Mouse (Mus musculus) heart, postnatal 0 days (tissue): Measurements from ENCODE around the gene 1810062G17Rik.

Experiments
- CTCF ChIP-seq: IDR thresholded peaks from 2 replicates; pipeline ENCODE4 v1.5.1; 2016; ENCODE audit warnings: antibody characterized with exemption, control low read depth, low read depth
- EP300 ChIP-seq: IDR thresholded peaks from 2 replicates; pipeline ENCODE4 v1.6.1; 2016; ENCODE audit warnings: antibody characterized with exemption, low read depth

DNA sequence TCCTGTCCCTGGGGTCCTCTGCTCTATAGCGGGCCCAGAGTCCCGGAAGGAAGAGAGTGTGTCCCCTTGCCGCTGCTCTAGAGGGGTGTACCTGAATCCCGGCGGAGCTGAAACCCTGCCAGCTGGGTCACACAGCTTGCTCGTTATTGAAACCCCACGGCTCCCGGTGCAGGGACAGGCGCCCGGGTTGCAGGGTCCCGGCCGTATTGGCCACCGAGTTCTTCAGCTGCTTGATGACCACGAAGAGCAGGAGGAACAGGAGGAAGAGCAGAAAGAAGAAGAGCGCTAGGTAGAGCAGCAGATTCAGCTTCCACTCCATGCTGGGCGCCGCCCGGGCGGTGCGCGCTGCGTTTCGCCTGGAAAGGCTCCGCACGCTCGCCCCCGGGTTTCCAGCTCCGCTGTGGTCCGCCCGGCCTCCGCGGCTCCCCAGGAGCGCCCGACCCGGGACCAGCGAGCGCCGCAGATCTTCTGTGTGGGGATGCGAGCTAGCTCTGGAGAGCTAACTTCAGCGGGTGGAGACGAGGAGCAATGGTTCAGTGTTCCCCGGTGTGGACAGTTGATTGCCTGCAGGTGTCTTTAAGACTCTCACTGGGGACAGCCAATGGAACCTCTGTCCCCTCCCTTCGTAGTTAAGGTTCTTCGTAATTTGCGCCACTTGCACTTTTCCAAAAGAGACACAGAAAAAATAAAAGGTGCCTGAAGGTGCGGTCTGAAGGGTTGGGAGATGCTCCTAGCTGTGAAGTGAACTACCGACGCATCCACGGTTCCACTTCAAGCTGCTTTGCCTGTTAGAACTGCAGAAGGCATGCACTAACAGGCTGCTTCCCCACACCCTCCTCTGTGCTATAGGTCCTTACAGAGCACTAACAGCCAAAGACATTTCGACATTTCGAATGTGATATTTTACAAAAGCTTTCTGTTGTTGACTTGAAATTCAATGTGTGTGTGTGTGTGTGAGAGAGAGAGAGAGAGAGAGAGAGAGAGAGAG lies 45.6 kb downstream of the 1810062G17Rik start, which contains the start of gene Gm11549:
- TF ChIP-seq CTCF = no peak
- TF ChIP-seq EP300 = no peak
